Mouse (Mus musculus): ENCODE results near the gene Flt3. TPM values are rescaled to one million over a fixed set of nuclear protein-coding genes. Genes with fewer than 3 reads are reported as not detected.

The Flt3 gene
- polyA plus RNA-seq, 1 experiment from 2014 or later, result 0.09 TPM

GRCm38 (mm10) chr5:147345981-147346380 lies 54.3 kb downstream of the Flt3 start:
- ATAC-seq (replicated peaks; ENCODE audit: insufficient number of reproducible peaks, insufficient read depth, low FRiP score, low read depth), result no peak
- no peak overlapping the region for H3K27ac ChIP-seq
- H3K36me3 ChIP-seq, result no peaks in the 10 kb centered on the region
- no peaks in the 10 kb centered on the region for H3K27me3 ChIP-seq
- H3K4me1 ChIP-seq (replicated peaks), result no peaks in the 10 kb centered on the region
- H3K4me2 ChIP-seq, result no peak overlapping the region
- no peak overlapping the region for H3K4me3 ChIP-seq
- no peaks in the 10 kb centered on the region for H3K9me3 ChIP-seq (replicated peaks)
- WGBS, result 67% methylated on average over 1 of the region's 1 CpGs
- H3K9ac ChIP-seq, result no peak overlapping the region

- no peak for ATAC-seq (replicated peaks; ENCODE audit: insufficient number of reproducible peaks, insufficient read depth, low FRiP score, low read depth)
- Histone ChIP-seq H3K27ac (no peak overlapping the region), H3K36me3 (no peaks in the 10 kb centered on the region), H3K9ac (no peak overlapping the region), H3K9me3 (replicated peaks) (no peaks in the 10 kb centered on the region), H3K4me3 (no peak overlapping the region), H3K4me2 (no peak overlapping the region), H3K4me1 (replicated peaks) (no peaks in the 10 kb centered on the region), H3K27me3 (no peaks in the 10 kb centered on the region)
- WGBS, result 85% methylated on average over 10 of the region's 10 CpGs
These were observed 56.4 kb downstream of the Flt3 start for GRCm38 (mm10) chr5:147343904-147344303.

GRCm38 (mm10) chr5:147342901-147343300 lies 57.4 kb downstream of the Flt3 start:
- no peak overlapping the region for H3K4me3 ChIP-seq
- no peak overlapping the region for H3K9ac ChIP-seq
- H3K27ac ChIP-seq, result no peak overlapping the region
- no peaks in the 10 kb centered on the region for H3K36me3 ChIP-seq
- H3K27me3 ChIP-seq, result no peaks in the 10 kb centered on the region
- H3K4me1 ChIP-seq (replicated peaks), result no peaks in the 10 kb centered on the region
- no peak for ATAC-seq (replicated peaks; ENCODE audit: insufficient number of reproducible peaks, insufficient read depth, low FRiP score, low read depth)
- no peak overlapping the region for H3K4me2 ChIP-seq
- 82% methylated on average over 6 of the region's 6 CpGs for WGBS
- H3K9me3 ChIP-seq (replicated peaks), result no peaks in the 10 kb centered on the region

- no peak overlapping the region for H3K27ac ChIP-seq
- H3K9me3 ChIP-seq (replicated peaks), result no peaks in the 10 kb centered on the region
- 53% methylated on average over 13 of the region's 13 CpGs for WGBS
- H3K4me1 ChIP-seq (replicated peaks), result no peaks in the 10 kb centered on the region
- H3K9ac ChIP-seq, result no peak overlapping the region
- H3K27me3 ChIP-seq, result no peaks in the 10 kb centered on the region
- H3K36me3 ChIP-seq, result no peaks in the 10 kb centered on the region
- H3K4me3 ChIP-seq, result no peak overlapping the region
- no peak overlapping the region for H3K4me2 ChIP-seq
- ATAC-seq (replicated peaks; ENCODE audit: insufficient number of reproducible peaks, insufficient read depth, low FRiP score, low read depth), result no peak
These were observed 59.4 kb downstream of the Flt3 start for GRCm38 (mm10) chr5:147340741-147341414.

- Histone ChIP-seq H3K4me2 (no peak overlapping the region), H3K36me3 (no peaks in the 10 kb centered on the region), H3K27me3 (no peaks in the 10 kb centered on the region), H3K27ac (no peak overlapping the region), H3K4me3 (no peak overlapping the region), H3K4me1 (replicated peaks) (no peaks in the 10 kb centered on the region), H3K9me3 (replicated peaks) (no peaks in the 10 kb centered on the region), H3K9ac (no peak overlapping the region)
- no peak for ATAC-seq (replicated peaks; ENCODE audit: insufficient number of reproducible peaks, insufficient read depth, low FRiP score, low read depth)
- 75% methylated on average over 11 of the region's 11 CpGs for WGBS
These were observed 60.7 kb downstream of the Flt3 start for GRCm38 (mm10) chr5:147339560-147339959.

GRCm38 (mm10) chr5:147338967-147339366 lies 61.3 kb downstream of the Flt3 start:
- WGBS, result 66% methylated on average over 9 of the region's 9 CpGs
- Histone ChIP-seq H3K27me3 (no peaks in the 10 kb centered on the region), H3K4me2 (no peak overlapping the region), H3K9me3 (replicated peaks) (no peaks in the 10 kb centered on the region), H3K4me3 (no peak overlapping the region), H3K27ac (no peak overlapping the region), H3K9ac (no peak overlapping the region), H3K36me3 (no peaks in the 10 kb centered on the region), H3K4me1 (replicated peaks) (no peaks in the 10 kb centered on the region)
- ATAC-seq (replicated peaks; ENCODE audit: insufficient number of reproducible peaks, insufficient read depth, low FRiP score, low read depth), result no peak

GRCm38 (mm10) chr5:147332711-147333110 lies 67.6 kb downstream of the Flt3 start:
- no peak overlapping the region for H3K4me3 ChIP-seq
- H3K36me3 ChIP-seq, result no peaks in the 10 kb centered on the region
- 0 out of 2 replicates have a peak, but pooled peaks cover 4% of the 10 kb centered on the region for H3K4me1 ChIP-seq (replicated peaks)
- no peak overlapping the region for H3K9ac ChIP-seq
- 28% methylated on average over 7 of the region's 7 CpGs for WGBS
- H3K9me3 ChIP-seq (replicated peaks), result no peaks in the 10 kb centered on the region
- H3K27ac ChIP-seq, result no peak overlapping the region
- H3K4me2 ChIP-seq, result no peak overlapping the region
- ATAC-seq (replicated peaks; ENCODE audit: insufficient number of reproducible peaks, insufficient read depth, low FRiP score, low read depth), result no peak
- H3K27me3 ChIP-seq, result peaks cover 3% of the 10 kb centered on the region; the same call in 1 of the 2 replicates

GRCm38 (mm10) chr5:147331547-147331946 lies 68.7 kb downstream of the Flt3 start:
- no peak overlapping the region for H3K4me3 ChIP-seq
- 44% methylated on average over 2 of the region's 2 CpGs for WGBS
- no peak overlapping the region for H3K4me2 ChIP-seq
- no peaks in the 10 kb centered on the region for H3K36me3 ChIP-seq
- H3K27ac ChIP-seq, result no peak overlapping the region
- H3K27me3 ChIP-seq, result peaks cover 3% of the 10 kb centered on the region; the same call in 1 of the 2 replicates
- 0 out of 2 replicates have a peak, but pooled peaks cover 4% of the 10 kb centered on the region for H3K4me1 ChIP-seq (replicated peaks)
- H3K9ac ChIP-seq, result no peak overlapping the region
- H3K9me3 ChIP-seq (replicated peaks), result no peaks in the 10 kb centered on the region
- ATAC-seq (replicated peaks; ENCODE audit: insufficient number of reproducible peaks, insufficient read depth, low FRiP score, low read depth), result no peak

- Histone ChIP-seq H3K9ac (no peak overlapping the region), H3K4me3 (no peak overlapping the region), H3K4me2 (no peak overlapping the region), H3K9me3 (replicated peaks) (no peaks in the 10 kb centered on the region), H3K27me3 (peaks cover 3% of the 10 kb centered on the region; the same call in 1 of the 2 replicates), H3K27ac (no peak overlapping the region), H3K4me1 (replicated peaks) (0 out of 2 replicates have a peak, but pooled peaks cover 4% of the 10 kb centered on the region), H3K36me3 (no peaks in the 10 kb centered on the region)
- 77% methylated on average over 11 of the region's 11 CpGs for WGBS
- no peak for ATAC-seq (replicated peaks; ENCODE audit: insufficient number of reproducible peaks, insufficient read depth, low FRiP score, low read depth)
These were observed 70.3 kb downstream of the Flt3 start for GRCm38 (mm10) chr5:147329946-147330345.

GRCm38 (mm10) chr5:147327636-147328035 lies 72.7 kb downstream of the Flt3 start:
- Histone ChIP-seq H3K4me2 (no peak overlapping the region), H3K9ac (no peak overlapping the region), H3K4me3 (no peak overlapping the region), H3K36me3 (no peaks in the 10 kb centered on the region), H3K27me3 (peaks cover 12% of the 10 kb centered on the region), H3K9me3 (replicated peaks) (no peaks in the 10 kb centered on the region), H3K4me1 (replicated peaks) (0 out of 2 replicates have a peak, but pooled peaks cover under 1% of the 10 kb centered on the region), H3K27ac (no peak overlapping the region)
- ATAC-seq (replicated peaks; ENCODE audit: insufficient number of reproducible peaks, insufficient read depth, low FRiP score, low read depth), result no peak
- WGBS, result 81% methylated on average over 5 of the region's 5 CpGs

GRCm38 (mm10) chr5:147325931-147326330 lies 74.4 kb downstream of the Flt3 start:
- Histone ChIP-seq H3K27ac (no peak overlapping the region), H3K27me3 (peaks cover 29% of the 10 kb centered on the region), H3K4me3 (no peak overlapping the region), H3K9me3 (replicated peaks) (no peaks in the 10 kb centered on the region), H3K4me1 (replicated peaks) (no peaks in the 10 kb centered on the region), H3K36me3 (no peaks in the 10 kb centered on the region), H3K4me2 (no peak overlapping the region), H3K9ac (no peak overlapping the region)
- no peak for ATAC-seq (replicated peaks; ENCODE audit: insufficient number of reproducible peaks, insufficient read depth, low FRiP score, low read depth)
- 71% methylated on average over 11 of the region's 11 CpGs for WGBS
